Mouse (Mus musculus) liver, postnatal 0 days (tissue): ENCODE measurements around the gene Wdr82. TPM values are rescaled to one million over a fixed set of nuclear protein-coding genes. Genes with fewer than 3 reads are reported as not detected.

Source experiments
- ATAC-seq: fragments of 200-750 bp; cut with Nextera tagmentation; 2 replicates; pipeline ENCODE4 v1.8.0; 2017; ENCODE audit warnings: mild to moderate bottlenecking, moderate library complexity
- DNase-seq: peaks from one replicate; pipeline ENCODE4 v3.0.0-alpha.2; 2016
- H3K27ac ChIP-seq: fragments of 300-500 bp; sonication (generic); 2 replicates; pipeline ENCODE4 v1.5.1; 2014; ENCODE audit warnings: antibody characterized with exemption, moderate library complexity, mild to moderate bottlenecking, low read depth
- H3K27me3 ChIP-seq: fragments of 300-500 bp; sonication (generic); 2 replicates; pipeline ENCODE4 v1.6.1; 2014; ENCODE audit warnings: low read length, control low read depth, mixed read lengths; ENCODE audit not compliant: insufficient read depth
- H3K36me3 ChIP-seq: fragments of 300-500 bp; sonication (generic); replicated peaks from 2 replicates; pipeline ENCODE4 v1.6.1; 2014; ENCODE audit warnings: mild to moderate bottlenecking, control low read depth, low read length, moderate library complexity, mixed read lengths; ENCODE audit not compliant: insufficient read depth
- H3K4me1 ChIP-seq: fragments of 300-500 bp; sonication (generic); 2 replicates; pipeline ENCODE4 v1.6.1; 2014; ENCODE audit warnings: antibody characterized with exemption, mild to moderate bottlenecking, control low read depth; ENCODE audit not compliant: insufficient read depth
- H3K4me2 ChIP-seq: fragments of 300-500 bp; sonication (generic); 2 replicates; pipeline ENCODE4 v1.6.1; 2014; ENCODE audit warnings: low read depth, mild to moderate bottlenecking, low read length, moderate library complexity, mixed read lengths
- H3K4me3 ChIP-seq: fragments of 300-500 bp; sonication (generic); 2 replicates; pipeline ENCODE4 v1.5.1; 2014; ENCODE audit warnings: low read depth, low read length
- H3K9ac ChIP-seq: fragments of 300-500 bp; sonication (generic); replicated peaks from 2 replicates; pipeline ENCODE4 v1.6.1; 2014; ENCODE audit warnings: mild to moderate bottlenecking, moderate library complexity
- H3K9me3 ChIP-seq: fragments of 300-500 bp; sonication (generic); 2 replicates; pipeline ENCODE4 v1.6.1; 2016; ENCODE audit warnings: mild to moderate bottlenecking, control low read depth, low read length, mixed read lengths
- CTCF ChIP-seq: sonication (generic); IDR thresholded peaks from 2 replicates; pipeline ENCODE4 v1.5.1; 2016; ENCODE audit warnings: antibody characterized with exemption, low read depth
- EP300 ChIP-seq: IDR thresholded peaks from 2 replicates; pipeline ENCODE4 v1.6.1; 2016; ENCODE audit warnings: antibody characterized with exemption, low read depth, mild to moderate bottlenecking
- WGBS: fragments of 180-500 bp; shearing (Covaris S2); extraction: QIAGEN DNeasy Blood & Tissue Kit; methylation state at CpG from one replicate; pipeline ENCODE4 v1.1.7; 2014; ENCODE audit not compliant: insufficient replicate concordance; 5-methylcytosine and 5-hydroxymethylcytosine counted together
- polyA plus RNA-seq: library from polyadenylated mRNA; unstranded; fragments of >200 nt; fragmentation: Nextera tagmentation; extraction: Ambion mirVana; gene quantifications from 2 replicates; pipeline ENCODE4 v1.2.1, GENCODE M21; 2015

The Wdr82 gene
- polyA plus RNA-seq, 1 experiment from 2014 or later: 5.7 TPM

- Histone ChIP-seq H3K27me3 (peaks cover 32% of the 10 kb centered on the region), H3K4me1 (0 out of 2 replicates have a peak, but pooled peaks cover 8% of the 10 kb centered on the region), H3K27ac (no peak overlapping the region), H3K9ac (no peak overlapping the region), H3K36me3 (no peaks in the 10 kb centered on the region), H3K4me3 (peak overlapping the region; percentile 25), H3K4me2 (peak overlapping the region; percentile 48), H3K9me3 (no peaks in the 10 kb centered on the region)
- WGBS: under 1% methylated on average over 35 of the region's 36 CpGs
- no peak for ATAC-seq
- no peak for TF ChIP-seq CTCF
- TF ChIP-seq EP300: no peak
- DNase-seq: no peak
Observed at GRCm38 (mm10) chr9:106148541-106149398, 22.0 kb upstream of the Wdr82 start.

- no peak overlapping the region for H3K4me2 ChIP-seq
- H3K36me3 ChIP-seq: no peaks in the 10 kb centered on the region
- H3K9ac ChIP-seq: no peak overlapping the region
- TF ChIP-seq CTCF (no peak), EP300 (no peak)
- H3K9me3 ChIP-seq: no peaks in the 10 kb centered on the region
- no peak overlapping the region for H3K27ac ChIP-seq
- no peak for DNase-seq
- H3K4me1 ChIP-seq: 0 out of 2 replicates have a peak, but pooled peaks cover 8% of the 10 kb centered on the region
- ATAC-seq: no peak
- H3K27me3 ChIP-seq: peaks cover 32% of the 10 kb centered on the region
- 29% methylated on average over 10 of the region's 10 CpGs for WGBS
- H3K4me3 ChIP-seq: no peak overlapping the region
Observed at GRCm38 (mm10) chr9:106149399-106149754, 21.4 kb upstream of the Wdr82 start.

- TF ChIP-seq EP300: no peak
- TF ChIP-seq CTCF: no peak
- no peak for ATAC-seq
- DNase-seq: no peak
- H3K27me3 ChIP-seq: peaks cover 12% of the 10 kb centered on the region
- peaks cover 8% of the 10 kb centered on the region for H3K4me1 ChIP-seq
- H3K9me3 ChIP-seq: no peaks in the 10 kb centered on the region
- WGBS: 81% methylated on average over 9 of the region's 9 CpGs
- no peak overlapping the region for H3K4me3 ChIP-seq
- 0 out of 2 replicates have a peak overlapping the region, but pooled peaks have one; percentile 9 for H3K4me2 ChIP-seq
- 0 out of 2 replicates have a peak overlapping the region, but pooled peaks have one; percentile 11 for H3K9ac ChIP-seq
- no peaks in the 10 kb centered on the region; the same call in 1 of the 2 replicates for H3K36me3 ChIP-seq
- H3K27ac ChIP-seq: no peak overlapping the region
Observed at GRCm38 (mm10) chr9:106154106-106154505, 16.6 kb upstream of the Wdr82 start.

GRCm38 (mm10) chr9:106156419-106156818, 14.3 kb upstream of the Wdr82 start:
- Histone ChIP-seq H3K4me1 (peaks cover 11% of the 10 kb centered on the region), H3K9me3 (no peaks in the 10 kb centered on the region), H3K27me3 (no peaks in the 10 kb centered on the region), H3K36me3 (no peaks in the 10 kb centered on the region; the same call in 1 of the 2 replicates), H3K4me2 (peak overlapping the region; percentile 52), H3K9ac (peak overlapping the region; percentile 69), H3K4me3 (peak overlapping the region; percentile 35), H3K27ac (no peak overlapping the region)
- DNase-seq (peak; percentile 67), ATAC-seq (peak; percentile 28; the same call in 1 of the 2 replicates)
- WGBS: 72% methylated on average over 5 of the region's 5 CpGs
- TF ChIP-seq EP300: no peak
- peak; percentile 86 for TF ChIP-seq CTCF

DNA sequence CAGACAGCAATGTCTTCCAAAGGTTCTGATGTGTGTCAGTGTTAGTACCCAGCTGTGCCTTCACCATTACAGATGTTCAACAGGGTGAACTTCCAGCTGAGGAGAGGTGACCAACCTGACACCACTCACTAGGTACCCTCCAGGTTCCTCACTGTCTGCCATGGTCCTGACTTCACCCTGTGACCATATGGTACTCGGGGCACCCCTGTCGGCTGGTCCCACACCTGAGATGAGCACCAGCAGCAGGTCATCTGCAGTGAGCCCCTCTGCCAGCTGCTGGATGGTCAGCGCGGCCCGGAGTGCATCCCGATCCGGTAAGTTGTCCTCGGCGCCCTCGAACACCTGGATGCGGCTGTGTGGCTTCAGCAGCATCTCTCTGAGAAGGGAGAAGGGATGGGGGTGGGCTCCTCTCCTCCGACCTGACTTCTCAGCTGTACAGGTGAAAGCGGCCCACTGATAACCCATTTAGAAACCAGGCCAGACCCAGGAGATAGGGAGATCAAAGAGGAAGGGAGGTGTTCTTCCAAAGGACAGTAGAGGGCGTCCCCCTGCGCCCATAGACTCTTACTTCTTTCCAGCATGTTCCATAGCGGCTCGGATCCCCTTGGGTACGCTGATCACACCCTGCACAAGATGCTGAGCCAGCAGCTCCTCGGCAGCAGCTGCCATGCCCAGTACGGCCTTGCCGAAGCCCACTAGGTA, 13.7 kb upstream of the Wdr82 start:
- Histone ChIP-seq H3K9ac (peak overlapping the region; percentile 69), H3K36me3 (no peaks in the 10 kb centered on the region; the same call in 1 of the 2 replicates), H3K4me1 (peaks cover 11% of the 10 kb centered on the region), H3K27me3 (no peaks in the 10 kb centered on the region), H3K4me3 (peak overlapping the region; percentile 35), H3K9me3 (no peaks in the 10 kb centered on the region), H3K4me2 (peak overlapping the region; percentile 52), H3K27ac (peak overlapping the region; percentile 93)
- WGBS: 74% methylated on average over 21 of the region's 21 CpGs
- ATAC-seq (peak; percentile 8), DNase-seq (no peak)
- no peak for TF ChIP-seq EP300
- peak; percentile 53 for TF ChIP-seq CTCF

- no peak for DNase-seq
- no peak for TF ChIP-seq CTCF
- no peak for TF ChIP-seq EP300
- H3K27ac ChIP-seq: peak overlapping the region; percentile 93
- peak overlapping the region; percentile 69 for H3K9ac ChIP-seq
- H3K4me2 ChIP-seq: peak overlapping the region; percentile 52
- no peaks in the 10 kb centered on the region for H3K27me3 ChIP-seq
- WGBS: 72% methylated on average over 10 of the region's 10 CpGs
- no peaks in the 10 kb centered on the region for H3K9me3 ChIP-seq
- H3K4me1 ChIP-seq: peaks cover 11% of the 10 kb centered on the region
- H3K36me3 ChIP-seq: no peaks in the 10 kb centered on the region; the same call in 1 of the 2 replicates
- peak overlapping the region; percentile 35 for H3K4me3 ChIP-seq
- peak; percentile 24 for ATAC-seq
Observed at GRCm38 (mm10) chr9:106157623-106157925, 13.2 kb upstream of the Wdr82 start.
